Mouse (Mus musculus) midbrain, postnatal 0 days (tissue): ENCODE measurements at regions not wholly inside any gene's neighbourhood (a gene's known extent, or its start where the extent isn't known, plus 50 kb on each side); places are given as distances from the start of the nearest gene placed in this dataset.

Experiments used
- ATAC-seq: fragments of 200-750 bp; cut with Nextera tagmentation; 2 replicates; pipeline ENCODE4 v1.8.0; 2017; ENCODE audit warnings: moderate number of reproducible peaks, mild to moderate bottlenecking, moderate TSS enrichment, moderate library complexity; ENCODE audit not compliant: low FRiP score
- DNase-seq: peaks from one replicate; pipeline ENCODE4 v3.0.0-alpha.2; 2015; ENCODE audit warnings: low spot score
- H3K27ac ChIP-seq: fragments of 300-500 bp; sonication (generic); 2 replicates; pipeline ENCODE4 v1.5.1; 2014; ENCODE audit warnings: low read depth, mild to moderate bottlenecking, low read length, mixed read lengths
- H3K27me3 ChIP-seq: fragments of 300-500 bp; sonication (generic); 2 replicates; pipeline ENCODE4 v1.6.1; 2014; ENCODE audit warnings: low read length, control low read depth, mixed read lengths; ENCODE audit not compliant: insufficient read depth
- H3K36me3 ChIP-seq: fragments of 300-500 bp; sonication (generic); 2 replicates; pipeline ENCODE4 v1.6.1; 2014; ENCODE audit warnings: low read length, control low read depth, mixed read lengths; ENCODE audit not compliant: insufficient read depth
- H3K4me1 ChIP-seq: fragments of 300-500 bp; sonication (generic); 2 replicates; pipeline ENCODE4 v1.6.1; 2014; ENCODE audit warnings: mild to moderate bottlenecking, control low read depth, antibody characterized with exemption, low read length, mixed read lengths; ENCODE audit not compliant: insufficient read depth
- H3K4me2 ChIP-seq: fragments of 300-500 bp; sonication (generic); 2 replicates; pipeline ENCODE4 v1.6.1; 2014; ENCODE audit warnings: low read depth, mild to moderate bottlenecking, low read length, mixed read lengths; ENCODE audit not compliant: poor library complexity, severe bottlenecking
- H3K4me3 ChIP-seq: fragments of 300-500 bp; sonication (generic); 2 replicates; pipeline ENCODE4 v1.5.1; 2014; ENCODE audit warnings: low read depth, mild to moderate bottlenecking, low read length, moderate library complexity
- H3K9ac ChIP-seq: fragments of 300-500 bp; sonication (generic); replicated peaks from 2 replicates; pipeline ENCODE4 v1.6.1; 2014; ENCODE audit warnings: mild to moderate bottlenecking, low read length, moderate library complexity, mixed read lengths; ENCODE audit not compliant: poor library complexity, severe bottlenecking
- H3K9me3 ChIP-seq: fragments of 300-500 bp; sonication (generic); 2 replicates; pipeline ENCODE4 v1.6.1; 2016; ENCODE audit warnings: low read length, control low read depth
- CTCF ChIP-seq: IDR thresholded peaks from 2 replicates; pipeline ENCODE4 v1.5.1; 2016; ENCODE audit warnings: antibody characterized with exemption, mild to moderate bottlenecking
- WGBS: fragments of 180-500 bp; shearing (Covaris S2); extraction: QIAGEN DNeasy Blood & Tissue Kit; methylation state at CpG from one replicate; pipeline ENCODE4 v1.1.7; 2014; 5-methylcytosine and 5-hydroxymethylcytosine counted together

DNA sequence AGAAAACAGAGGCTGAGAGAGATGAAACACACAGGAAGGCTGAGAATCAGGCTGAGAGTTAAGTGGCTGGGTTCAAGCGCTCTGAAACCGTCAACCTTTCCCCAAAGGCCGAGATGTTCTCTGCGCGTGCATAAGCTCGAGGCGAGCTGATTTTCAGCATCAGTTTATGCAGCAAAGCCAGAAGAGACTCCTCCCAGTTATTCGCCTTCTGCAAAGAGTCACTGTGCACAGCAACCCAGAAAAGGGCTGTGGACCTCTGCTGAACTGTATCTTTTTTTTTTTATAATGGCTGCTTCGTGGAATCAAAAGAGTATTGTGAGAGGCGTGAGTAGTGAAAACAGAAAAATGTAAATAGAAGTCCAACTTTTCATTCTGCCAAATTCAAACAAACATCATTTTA lies 413.7 kb downstream of the Wdr11 start:
- WGBS = 27% methylated on average over 10 of the region's 10 CpGs
- Histone ChIP-seq H3K4me1 (peaks cover 2% of the 10 kb centered on the region; the same call in 1 of the 2 replicates), H3K27me3 (no peaks in the 10 kb centered on the region), H3K36me3 (no peaks in the 10 kb centered on the region), H3K9me3 (no peaks in the 10 kb centered on the region), H3K4me2 (no peak overlapping the region), H3K27ac (no peak overlapping the region), H3K9ac (no peak overlapping the region), H3K4me3 (no peak overlapping the region)
- no peak for TF ChIP-seq CTCF
- ATAC-seq (no peak), DNase-seq (no peak)

DNA sequence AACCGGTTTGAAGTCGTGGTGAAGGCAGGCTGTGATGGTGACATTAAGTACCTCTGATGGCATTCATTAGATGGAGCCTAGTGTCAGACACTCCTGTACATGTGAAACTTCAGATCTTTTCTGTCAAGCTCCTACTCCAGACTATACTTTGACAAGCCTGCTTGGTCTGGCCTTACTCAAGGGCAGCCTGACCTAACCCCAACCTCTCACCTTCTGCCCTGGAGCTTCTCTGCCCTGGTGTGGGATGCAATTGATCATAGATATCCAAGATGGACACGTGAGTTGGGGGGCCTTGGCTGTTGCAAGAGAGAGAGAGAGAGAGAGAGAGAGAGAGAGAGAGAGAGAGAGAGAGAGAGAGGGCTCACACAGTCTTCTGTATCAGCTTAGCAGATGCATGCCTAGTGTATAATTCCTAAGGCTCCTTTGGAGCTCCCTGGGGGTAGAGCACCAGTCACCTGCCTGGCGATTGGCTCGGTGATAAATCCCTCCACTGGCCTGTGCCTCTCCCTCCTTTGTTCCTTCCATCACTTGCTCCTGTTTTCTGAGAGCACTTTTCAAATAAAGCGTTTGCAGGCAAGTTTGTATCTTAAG lies 416.4 kb downstream of the Wdr11 start:
- Histone ChIP-seq H3K27me3 (no peaks in the 10 kb centered on the region), H3K4me1 (peaks cover 2% of the 10 kb centered on the region; the same call in 1 of the 2 replicates), H3K4me2 (no peak overlapping the region), H3K9me3 (no peaks in the 10 kb centered on the region), H3K4me3 (no peak overlapping the region), H3K36me3 (no peaks in the 10 kb centered on the region), H3K9ac (no peak overlapping the region), H3K27ac (no peak overlapping the region)
- DNase-seq = no peak
- TF ChIP-seq CTCF = no peak
- 38% methylated on average over 6 of the region's 6 CpGs for WGBS
- no peak for ATAC-seq

DNA sequence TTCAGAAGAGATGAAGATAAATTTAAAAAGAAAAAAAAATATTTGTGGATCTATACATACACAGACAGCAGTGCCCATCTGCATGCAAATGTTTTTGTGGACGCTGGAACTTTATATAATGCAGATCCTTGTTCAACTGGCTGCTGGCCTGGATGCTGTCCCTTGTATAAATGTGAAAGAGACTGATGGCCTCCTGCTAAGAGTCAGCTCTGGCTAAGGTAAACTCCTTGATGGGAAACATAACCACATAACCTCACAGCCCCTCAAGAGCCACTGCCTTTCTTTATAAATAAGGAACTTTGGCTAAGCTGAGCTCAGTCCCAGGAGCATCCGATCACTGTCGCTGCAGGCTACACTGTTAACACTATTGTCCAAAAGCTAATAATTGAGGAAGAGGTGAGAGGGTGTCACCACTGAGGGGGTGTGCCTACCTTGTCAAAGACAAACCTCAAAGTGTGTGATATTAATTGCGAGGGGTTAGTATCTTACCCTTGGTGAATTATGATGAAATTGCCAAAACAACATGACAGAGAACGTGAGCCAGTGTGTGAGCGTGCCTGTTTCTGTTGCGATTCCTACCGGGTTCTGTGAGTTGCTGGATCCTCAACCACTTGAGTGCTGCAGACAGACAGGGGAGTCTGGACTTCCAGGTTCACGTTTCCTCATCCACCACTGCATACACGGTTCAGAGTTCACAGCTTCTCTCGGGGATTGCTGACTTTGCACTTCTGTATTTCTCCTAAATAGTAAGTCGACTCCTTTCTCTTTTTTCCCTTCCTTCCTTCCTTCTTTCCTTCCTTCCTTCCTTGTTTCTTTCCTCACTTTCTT lies 417.1 kb downstream of the Wdr11 start:
- no peak overlapping the region for H3K4me2 ChIP-seq
- ATAC-seq (no peak), DNase-seq (no peak)
- H3K4me3 ChIP-seq = no peak overlapping the region
- H3K36me3 ChIP-seq = no peaks in the 10 kb centered on the region
- no peaks in the 10 kb centered on the region for H3K9me3 ChIP-seq
- no peak for TF ChIP-seq CTCF
- no peak overlapping the region for H3K27ac ChIP-seq
- peaks cover 2% of the 10 kb centered on the region; the same call in 1 of the 2 replicates for H3K4me1 ChIP-seq
- no peak overlapping the region for H3K9ac ChIP-seq
- 56% methylated on average over 12 of the region's 12 CpGs for WGBS
- H3K27me3 ChIP-seq = no peaks in the 10 kb centered on the region

DNA sequence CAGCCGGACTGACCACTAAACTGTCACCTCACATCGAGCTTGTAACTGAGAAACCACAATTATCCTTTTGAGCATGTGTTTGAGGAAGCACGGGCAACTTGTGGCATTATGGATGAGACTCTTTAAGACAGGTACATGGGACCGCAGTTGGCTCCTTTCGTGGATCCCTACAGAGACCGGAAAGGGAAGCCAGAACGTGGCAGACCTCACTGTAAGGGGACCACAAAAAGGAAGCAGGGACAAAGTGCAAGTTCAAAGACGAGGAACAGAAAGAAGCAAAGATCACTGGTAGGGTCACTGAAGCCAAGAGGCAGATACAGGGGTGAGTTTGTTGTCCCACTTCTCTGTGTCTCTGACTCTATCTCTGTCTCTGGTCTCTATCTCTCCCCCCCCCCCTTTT lies 420.4 kb downstream of the Wdr11 start:
- Histone ChIP-seq H3K36me3 (no peaks in the 10 kb centered on the region), H3K27ac (no peak overlapping the region), H3K4me2 (no peak overlapping the region), H3K9ac (no peak overlapping the region), H3K4me3 (no peak overlapping the region), H3K9me3 (no peaks in the 10 kb centered on the region), H3K27me3 (no peaks in the 10 kb centered on the region), H3K4me1 (no peaks in the 10 kb centered on the region)
- DNase-seq (no peak), ATAC-seq (no peak)
- 80% methylated on average over 8 of the region's 8 CpGs for WGBS
- TF ChIP-seq CTCF = no peak

DNA sequence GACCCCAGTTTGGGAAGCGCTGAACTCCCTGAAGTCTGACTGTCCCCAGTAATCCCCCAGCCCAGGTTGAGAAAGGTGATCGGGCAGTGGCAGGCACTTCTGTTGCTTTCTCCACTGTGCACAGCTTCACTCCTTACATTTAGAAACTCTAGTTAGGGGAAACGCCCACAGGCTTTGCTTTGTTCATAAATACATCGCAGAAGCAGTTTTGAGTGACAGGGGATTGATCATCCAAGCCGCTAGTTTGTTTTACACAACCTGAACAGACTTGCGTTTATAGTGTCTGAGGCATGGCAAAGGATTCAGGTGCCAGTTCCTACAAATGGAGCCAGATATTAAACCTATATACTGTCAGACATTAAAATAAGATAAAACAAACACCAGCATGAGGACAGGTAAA lies 421.4 kb downstream of the Wdr11 start:
- Histone ChIP-seq H3K9me3 (no peaks in the 10 kb centered on the region), H3K27me3 (no peaks in the 10 kb centered on the region), H3K4me1 (no peaks in the 10 kb centered on the region), H3K9ac (no peak overlapping the region), H3K4me2 (no peak overlapping the region), H3K4me3 (no peak overlapping the region), H3K36me3 (no peaks in the 10 kb centered on the region), H3K27ac (no peak overlapping the region)
- no peak for DNase-seq
- TF ChIP-seq CTCF = no peak
- no peak for ATAC-seq
- 81% methylated on average over 6 of the region's 6 CpGs for WGBS

DNA sequence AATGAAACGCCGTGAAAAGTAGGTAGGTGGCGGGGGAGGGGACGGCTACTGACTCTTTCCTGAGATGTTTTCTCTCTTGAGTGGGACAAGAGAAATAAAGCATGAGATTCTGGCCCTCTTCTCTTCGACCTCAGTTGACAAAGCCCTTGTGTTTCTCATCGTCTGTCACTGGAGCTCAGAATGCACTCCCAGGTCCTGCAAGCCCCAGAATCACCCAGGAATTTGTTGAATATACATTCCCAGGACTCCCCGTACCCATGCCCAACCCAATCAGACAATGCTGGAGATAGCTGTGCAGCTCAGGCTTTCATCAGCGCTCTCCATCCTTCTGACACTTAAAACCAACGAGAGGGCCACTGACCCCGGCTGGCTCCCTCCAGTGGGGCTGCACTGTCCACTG lies 422.9 kb downstream of the Wdr11 start:
- 77% methylated on average over 10 of the region's 10 CpGs for WGBS
- no peak for TF ChIP-seq CTCF
- ATAC-seq (no peak), DNase-seq (no peak)
- no peaks in the 10 kb centered on the region for H3K36me3 ChIP-seq
- no peak overlapping the region for H3K4me3 ChIP-seq
- H3K27ac ChIP-seq = no peak overlapping the region
- H3K4me1 ChIP-seq = no peaks in the 10 kb centered on the region
- no peaks in the 10 kb centered on the region for H3K9me3 ChIP-seq
- H3K27me3 ChIP-seq = no peaks in the 10 kb centered on the region
- no peak overlapping the region for H3K9ac ChIP-seq
- H3K4me2 ChIP-seq = no peak overlapping the region
